In the genomic region with DNA sequence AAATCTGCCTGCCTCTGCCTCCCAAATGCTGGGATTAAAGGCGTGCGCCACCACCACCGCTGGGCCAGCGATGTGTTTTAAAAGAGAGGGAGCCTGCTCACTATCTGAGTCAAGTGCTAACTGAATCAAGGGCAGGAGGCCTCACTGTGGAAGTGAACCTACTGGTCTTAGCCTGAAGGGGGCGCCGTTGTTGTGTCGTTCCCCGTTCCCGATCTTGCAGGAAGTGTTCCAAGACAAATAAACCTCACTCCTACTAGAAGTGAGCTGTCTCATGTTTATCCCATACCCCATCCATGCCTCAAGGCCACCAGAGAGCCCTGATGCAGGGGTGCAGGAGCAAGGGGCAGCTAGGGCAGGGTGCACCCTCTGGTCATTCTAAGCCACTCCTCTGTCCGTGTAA, we compare ENCODE assay signal across 19 mouse cellular contexts. TPM values are rescaled to one million over a fixed set of nuclear protein-coding genes. Genes with fewer than 3 reads are reported as not detected.
A peak's percentile ranks its signal among the peaks of the same experiment; 100 is the strongest.
DNase-seq lines count a peak whose midpoint lies in the region; ATAC-seq and TF ChIP-seq lines count a peak whose summit lies in the region.
"Had no signal": no experiment of that assay in that cellular context is flagged by ENCODE, and none has a peak within 500 bp of the region (broad histone marks: within the 10 kb centered on the region; RNA-seq: fewer than 3 reads in every experiment).

No protein-coding gene starts in this region.

- no peaks in the 10 kb centered on the region for H3K4me1 ChIP-seq in intestine, postnatal 0 days (replicated peaks; ENCODE audit: control insufficient read depth, insufficient read depth, low read length)
- H3K4me1 ChIP-seq in intestine, embryonic 15.5 days (replicated peaks) = no peaks in the 10 kb centered on the region
- no peaks in the 10 kb centered on the region for H3K4me1 ChIP-seq in lung, embryonic 14.5 days (ENCODE audit: insufficient read depth)
- H3K4me1 ChIP-seq: limb, embryonic 12.5 days; midbrain, embryonic 12.5 days had no signal

- WGBS in intestine, postnatal 0 days = 81% methylated on average over 10 of the region's 10 CpGs
- WGBS in intestine, embryonic 15.5 days = 79% methylated on average over 10 of the region's 10 CpGs
- WGBS in lung, embryonic 14.5 days = 76% methylated on average over 10 of the region's 10 CpGs

- H3K27ac ChIP-seq in intestine, postnatal 0 days (ENCODE audit: low read depth, low read length) = no peak overlapping the region
- H3K27ac ChIP-seq in intestine, embryonic 15.5 days = no peak overlapping the region
- no peak overlapping the region for H3K27ac ChIP-seq in lung, embryonic 14.5 days (ENCODE audit: low read depth)
- H3K27ac ChIP-seq: embryonic facial prominence, embryonic 15.5 days; hindbrain, embryonic 14.5 days; left cerebral cortex, adult 2 months; limb, embryonic 12.5 days; midbrain, embryonic 12.5 days had no signal

- ATAC-seq in intestine, postnatal 0 days = no peak
- no peak for ATAC-seq in intestine, embryonic 15.5 days
- ATAC-seq in lung, embryonic 14.5 days (ENCODE audit: insufficient read depth) = no peak
- ATAC-seq: CD4-positive, CD25-positive, alpha-beta regulatory T cell, adult 4 months had no signal

- no peaks in the 10 kb centered on the region for H3K9me3 ChIP-seq in intestine, postnatal 0 days (ENCODE audit: control insufficient read depth)
- H3K9me3 ChIP-seq in intestine, embryonic 15.5 days = no peaks in the 10 kb centered on the region
- no peaks in the 10 kb centered on the region for H3K9me3 ChIP-seq in lung, embryonic 14.5 days (ENCODE audit: low read depth, low read length)
- H3K9me3 ChIP-seq: embryonic facial prominence, embryonic 15.5 days; limb, embryonic 12.5 days; midbrain, embryonic 12.5 days had no signal

- no peak overlapping the region for H3K4me3 ChIP-seq in intestine, postnatal 0 days (ENCODE audit: low read depth, low read length)
- H3K4me3 ChIP-seq in intestine, embryonic 15.5 days (replicated peaks) = no peak overlapping the region
- no peak overlapping the region for H3K4me3 ChIP-seq in lung, embryonic 14.5 days (ENCODE audit: low read depth, low read length)
- H3K4me3 ChIP-seq: embryonic facial prominence, embryonic 15.5 days; left cerebral cortex, adult 2 months; limb, embryonic 12.5 days; midbrain, embryonic 12.5 days; myocyte had no signal

- no peaks in the 10 kb centered on the region for H3K27me3 ChIP-seq in intestine, postnatal 0 days (replicated peaks; ENCODE audit: control insufficient read depth, insufficient read depth, low read length)
- no peaks in the 10 kb centered on the region for H3K27me3 ChIP-seq in intestine, embryonic 15.5 days (replicated peaks)
- H3K27me3 ChIP-seq in lung, embryonic 14.5 days (ENCODE audit: insufficient read depth, low read length) = no peaks in the 10 kb centered on the region
- H3K27me3 ChIP-seq: embryonic facial prominence, embryonic 15.5 days; limb, embryonic 12.5 days; midbrain, embryonic 12.5 days had no signal

- TF ChIP-seq CTCF in intestine, postnatal 0 days (IDR thresholded peaks at IDR 0.05; ENCODE audit: low read depth) = peak; percentile 37
- peak; percentile 40 for TF ChIP-seq CTCF in lung, embryonic 14.5 days (IDR thresholded peaks at IDR 0.05; ENCODE audit: low read depth)

- no peaks in the 10 kb centered on the region for H3K36me3 ChIP-seq in intestine, postnatal 0 days (ENCODE audit: control insufficient read depth, insufficient read depth)
- no peaks in the 10 kb centered on the region for H3K36me3 ChIP-seq in intestine, embryonic 15.5 days
- no peaks in the 10 kb centered on the region for H3K36me3 ChIP-seq in lung, embryonic 14.5 days (ENCODE audit: insufficient read depth)
- H3K36me3 ChIP-seq: embryonic facial prominence, embryonic 15.5 days; limb, embryonic 12.5 days; midbrain, embryonic 12.5 days had no signal

- DNase-seq in lung, embryonic 14.5 days = no peak
- no peak for DNase-seq in lung, postnatal 14 days
- DNase-seq in A20 (ENCODE audit: low read depth, low spot score) (peak; percentile 22), ES-CJ7 (ENCODE audit: low read depth, low spot score) (peak; percentile 63)
- DNase-seq in Muller cell, postnatal 12 days (ENCODE audit: inconsistent ontology term) = no peak
- DNase-seq in cerebellum, postnatal 4 days (ENCODE audit: low spot score in 2 of 2) = no peak
- DNase-seq: cerebellum, adult 11-12 months; gastrocnemius, postnatal 36 days; kidney, adult 18-20 months; retina, postnatal 1 day had no signal

- H3K9ac ChIP-seq in intestine, postnatal 0 days (ENCODE audit: low read depth, low read length) = no peak overlapping the region
- H3K9ac ChIP-seq in intestine, embryonic 15.5 days = no peak overlapping the region
- H3K9ac ChIP-seq in lung, embryonic 14.5 days = no peak overlapping the region
- H3K9ac ChIP-seq: embryonic facial prominence, embryonic 15.5 days; hindbrain, embryonic 14.5 days; limb, embryonic 12.5 days; midbrain, embryonic 12.5 days had no signal

- no peak overlapping the region for H3K4me2 ChIP-seq in intestine, postnatal 0 days (replicated peaks; ENCODE audit: low read depth)
- H3K4me2 ChIP-seq in intestine, embryonic 15.5 days (replicated peaks) = no peak overlapping the region
- no peak overlapping the region for H3K4me2 ChIP-seq in lung, embryonic 14.5 days
- H3K4me2 ChIP-seq: embryonic facial prominence, embryonic 15.5 days; hindbrain, embryonic 14.5 days; limb, embryonic 12.5 days; midbrain, embryonic 12.5 days had no signal

RNA-seq across cellular contexts. Expression of a gene that starts 16.1 kb away (rescaled TPM):
- polyA plus RNA-seq in intestine, postnatal 0 days (2015; fragmentation: Nextera tagmentation; extraction: Ambion mirVana) = 12.1 and 12.4 TPM in 2 replicates
- polyA plus RNA-seq in intestine, embryonic 15.5 days (2015; fragmentation: Nextera tagmentation; extraction: Ambion mirVana) = 25.3 and 26.0 TPM in 2 replicates
- polyA plus RNA-seq in lung, embryonic 14.5 days (2014; fragmentation: Nextera tagmentation; extraction: Ambion mirVana) = 69.8 and 71.5 TPM in 2 replicates
- polyA plus RNA-seq: CD4-positive, CD25-positive, alpha-beta regulatory T cell, adult 4 months had no signal

Comparison
In these comparisons a context has a peak if more than half of its experiments do, and no peak if none do; other contexts are left out.
1. DNase-seq: peak in A20 (single experiment) and ES-CJ7 (single experiment); none in lung, embryonic 14.5 days (single experiment), lung, postnatal 14 days (single experiment), Muller cell, postnatal 12 days (single experiment) and cerebellum, postnatal 4 days (0 of 2).